Mouse (Mus musculus) 3134 (cell line): ENCODE data around the gene E130116L18Rik.
"Not testable (repeated sequence)": the region's sequence is repeated elsewhere in the genome, so short reads cannot be mapped to it uniquely, and the experiment has no call there.

ENCODE experiments used
- DNase-seq: peaks from one replicate; pipeline ENCODE4 v3.0.0-alpha.2; 2011; ENCODE audit warnings: low spot score; ENCODE audit not compliant: insufficient read length; ENCODE audit errors: extremely low read depth

The E130116L18Rik gene

GRCm38 (mm10) chr5:25183595-25183994, 39.4 kb downstream of the E130116L18Rik start:
- DNase-seq = no peak

- no peak for DNase-seq
These were observed 41.9 kb downstream of the E130116L18Rik start, which contains the start of gene Galntl5 for GRCm38 (mm10) chr5:25181004-25181531. Gene Galntl5 (plus strand): TSS chr5:25181460.

- no peak for DNase-seq
These were observed 42.9 kb downstream of the E130116L18Rik start for GRCm38 (mm10) chr5:25179936-25180488.

- no peak for DNase-seq
These were observed 43.7 kb downstream of the E130116L18Rik start for GRCm38 (mm10) chr5:25179284-25179683.

GRCm38 (mm10) chr5:25178543-25178942, 44.4 kb downstream of the E130116L18Rik start:
- not testable (repeated sequence) for DNase-seq

GRCm38 (mm10) chr5:25177937-25178336, 45.0 kb downstream of the E130116L18Rik start:
- DNase-seq = not testable (repeated sequence)
